Mouse (Mus musculus) kidney, adult 2 months (tissue): Measurements from ENCODE around the gene Galnt2.

Experiments
- CTCF ChIP-seq: fragments of 200-500 bp; conservative IDR thresholded peaks from 2 replicates; pipeline ENCODE4 v1.5.1; 2011; ENCODE audit warnings: low read depth, mild to moderate bottlenecking, control low read depth, low read length, moderate library complexity, mixed read lengths; ENCODE audit not compliant: insufficient read depth, insufficient read length
- POLR2A ChIP-seq: fragments of 200-500 bp; IDR thresholded peaks from one replicate; pipeline ENCODE4 v1.6.1; 2011; ENCODE audit warnings: low read depth, low read length, control low read depth

DNA sequence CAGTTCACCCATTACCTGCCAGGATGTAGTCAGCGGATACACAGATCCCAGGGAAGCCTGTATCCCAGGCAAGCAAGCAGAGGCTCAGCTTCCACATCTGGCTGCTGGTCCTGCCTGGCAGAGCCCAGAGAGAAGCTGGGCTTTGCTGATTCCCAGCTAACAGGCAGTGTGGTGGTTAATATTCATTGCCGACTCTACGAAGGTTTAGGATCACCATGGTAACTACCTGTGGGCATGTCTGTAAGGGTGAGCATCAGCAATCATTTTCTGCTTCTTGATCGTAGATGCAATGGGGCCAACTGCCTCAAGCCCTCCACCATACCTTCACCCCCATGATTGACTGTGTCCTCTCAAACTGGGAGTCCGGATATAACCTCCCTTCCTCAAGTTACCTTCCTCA, 37.2 kb upstream of the Galnt2 start:
- TF ChIP-seq CTCF, result no peak
- TF ChIP-seq POLR2A, result no peak
